Mouse (Mus musculus): ENCODE measurements around the gene Myh7. TPM values are rescaled to one million over a fixed set of nuclear protein-coding genes. Genes with fewer than 3 reads are reported as not detected.
A peak's percentile ranks its signal among the peaks of the same experiment; 100 is the strongest.

Gene Myh7
- polyA plus RNA-seq, 1 experiment from 2014 or later, result 13.1 TPM

GRCm38 (mm10) chr14:54937361-54938182, 56.9 kb downstream of the Myh7 start:
- no peaks in the 10 kb centered on the region for H3K9me3 ChIP-seq (replicated peaks; ENCODE audit: control insufficient read depth, low read length)
- DNase-seq (ENCODE audit: low spot score) (no peak), ATAC-seq (replicated peaks; ENCODE audit: insufficient number of reproducible peaks, low FRiP score, low TSS enrichment, low read depth) (no peak)
- H3K27ac ChIP-seq (replicated peaks; ENCODE audit: low read depth, low read length), result no peak overlapping the region
- H3K36me3 ChIP-seq (replicated peaks; ENCODE audit: control insufficient read depth, insufficient read depth, low read depth, low read length), result no peaks in the 10 kb centered on the region
- WGBS, result 87% methylated on average over 16 of the region's 16 CpGs
- no peaks in the 10 kb centered on the region for H3K27me3 ChIP-seq (ENCODE audit: control insufficient read depth, insufficient read depth, low read length)
- no peak overlapping the region for H3K4me2 ChIP-seq (ENCODE audit: low read depth, low read length)
- H3K9ac ChIP-seq (replicated peaks; ENCODE audit: low read length), result no peak overlapping the region
- H3K4me3 ChIP-seq (ENCODE audit: low read depth, low read length), result no peak overlapping the region
- H3K4me1 ChIP-seq (ENCODE audit: control insufficient read depth, insufficient read depth, low read length), result peaks cover 7% of the 10 kb centered on the region; the same call in 1 of the 2 replicates

GRCm38 (mm10) chr14:54936831-54937160, 57.6 kb downstream of the Myh7 start:
- no peak overlapping the region for H3K27ac ChIP-seq (replicated peaks; ENCODE audit: low read depth, low read length)

GRCm38 (mm10) chr14:54935904-54936830, 58.3 kb downstream of the Myh7 start, which contains the start of gene Cmtm5:
Cmtm5 (plus strand) TSS chr14:54936261.
- peaks cover 7% of the 10 kb centered on the region; the same call in 1 of the 2 replicates for H3K4me1 ChIP-seq (ENCODE audit: control insufficient read depth, insufficient read depth, low read length)
- no peaks in the 10 kb centered on the region for H3K27me3 ChIP-seq (ENCODE audit: control insufficient read depth, insufficient read depth, low read length)
- H3K27ac ChIP-seq (replicated peaks; ENCODE audit: low read depth, low read length), result peak within 1 kb of the TSS; percentile 52
- no peaks in the 10 kb centered on the region for H3K36me3 ChIP-seq (replicated peaks; ENCODE audit: control insufficient read depth, insufficient read depth, low read depth, low read length)
- no peaks in the 10 kb centered on the region for H3K9me3 ChIP-seq (replicated peaks; ENCODE audit: control insufficient read depth, low read length)
- ATAC-seq (replicated peaks; ENCODE audit: insufficient number of reproducible peaks, low FRiP score, low TSS enrichment, low read depth) (no peak), DNase-seq (ENCODE audit: low spot score) (no peak)
- WGBS, result 11% methylated on average over 8 of the region's 8 CpGs
- no peak within 1 kb of the TSS for H3K4me3 ChIP-seq (ENCODE audit: low read depth, low read length)
- H3K9ac ChIP-seq (replicated peaks; ENCODE audit: low read length), result peak within 1 kb of the TSS; percentile 52
- no peak within 1 kb of the TSS; the same call in 1 of the 2 replicates for H3K4me2 ChIP-seq (ENCODE audit: low read depth, low read length)

More at GRCm38 (mm10) chr14:54936831-54937160, 57.6 kb downstream of the Myh7 start:
- Histone ChIP-seq H3K36me3 (replicated peaks; ENCODE audit: control insufficient read depth, insufficient read depth, low read depth, low read length) (no peaks in the 10 kb centered on the region), H3K4me3 (ENCODE audit: low read depth, low read length) (no peak overlapping the region), H3K4me2 (ENCODE audit: low read depth, low read length) (no peak overlapping the region), H3K4me1 (ENCODE audit: control insufficient read depth, insufficient read depth, low read length) (peaks cover 7% of the 10 kb centered on the region; the same call in 1 of the 2 replicates), H3K27me3 (ENCODE audit: control insufficient read depth, insufficient read depth, low read length) (no peaks in the 10 kb centered on the region), H3K9me3 (replicated peaks; ENCODE audit: control insufficient read depth, low read length) (no peaks in the 10 kb centered on the region), H3K9ac (replicated peaks; ENCODE audit: low read length) (peak overlapping the region; percentile 52)
- DNase-seq (ENCODE audit: low spot score) (peak; percentile 28), ATAC-seq (replicated peaks; ENCODE audit: insufficient number of reproducible peaks, low FRiP score, low TSS enrichment, low read depth) (no peak)
- 31% methylated on average over 6 of the region's 6 CpGs for WGBS

- DNase-seq (ENCODE audit: low spot score) (no peak), ATAC-seq (replicated peaks; ENCODE audit: insufficient number of reproducible peaks, low FRiP score, low TSS enrichment, low read depth) (no peak)
- H3K4me3 ChIP-seq (ENCODE audit: low read depth, low read length), result no peak within 1 kb of the TSS
- H3K9ac ChIP-seq (replicated peaks; ENCODE audit: low read length), result 0 out of 2 replicates have a peak within 1 kb of the TSS, but pooled peaks have one; percentile 6
- 37% methylated on average over 6 of the region's 6 CpGs for WGBS
- peaks cover 8% of the 10 kb centered on the region; the same call in 1 of the 2 replicates for H3K4me1 ChIP-seq (ENCODE audit: control insufficient read depth, insufficient read depth, low read length)
- no peak within 1 kb of the TSS for H3K4me2 ChIP-seq (ENCODE audit: low read depth, low read length)
- no peaks in the 10 kb centered on the region for H3K9me3 ChIP-seq (replicated peaks; ENCODE audit: control insufficient read depth, low read length)
- H3K27ac ChIP-seq (replicated peaks; ENCODE audit: low read depth, low read length), result no peak within 1 kb of the TSS
- H3K27me3 ChIP-seq (ENCODE audit: control insufficient read depth, insufficient read depth, low read length), result no peaks in the 10 kb centered on the region
- no peaks in the 10 kb centered on the region for H3K36me3 ChIP-seq (replicated peaks; ENCODE audit: control insufficient read depth, insufficient read depth, low read depth, low read length)
These were observed 61.7 kb downstream of the Myh7 start, which contains the start of gene Il25 for GRCm38 (mm10) chr14:54932645-54933150. Il25 (plus strand) TSS chr14:54932695.

GRCm38 (mm10) chr14:54930431-54930830, 64.0 kb downstream of the Myh7 start:
- ATAC-seq (replicated peaks; ENCODE audit: insufficient number of reproducible peaks, low FRiP score, low TSS enrichment, low read depth) (no peak), DNase-seq (ENCODE audit: low spot score) (no peak)
- no peaks in the 10 kb centered on the region for H3K9me3 ChIP-seq (replicated peaks; ENCODE audit: control insufficient read depth, low read length)
- H3K4me3 ChIP-seq (ENCODE audit: low read depth, low read length), result no peak overlapping the region
- no peaks in the 10 kb centered on the region for H3K27me3 ChIP-seq (ENCODE audit: control insufficient read depth, insufficient read depth, low read length)
- no peak overlapping the region for H3K4me2 ChIP-seq (ENCODE audit: low read depth, low read length)
- H3K4me1 ChIP-seq (ENCODE audit: control insufficient read depth, insufficient read depth, low read length), result peaks cover 5% of the 10 kb centered on the region
- no peak overlapping the region for H3K9ac ChIP-seq (replicated peaks; ENCODE audit: low read length)
- WGBS, result 28% methylated on average over 2 of the region's 2 CpGs
- H3K27ac ChIP-seq (replicated peaks; ENCODE audit: low read depth, low read length), result no peak overlapping the region
- no peaks in the 10 kb centered on the region for H3K36me3 ChIP-seq (replicated peaks; ENCODE audit: control insufficient read depth, insufficient read depth, low read depth, low read length)

- no peaks in the 10 kb centered on the region for H3K36me3 ChIP-seq (replicated peaks; ENCODE audit: control insufficient read depth, insufficient read depth, low read depth, low read length)
- H3K4me2 ChIP-seq (ENCODE audit: low read depth, low read length), result no peak overlapping the region
- ATAC-seq (replicated peaks; ENCODE audit: insufficient number of reproducible peaks, low FRiP score, low TSS enrichment, low read depth) (no peak), DNase-seq (ENCODE audit: low spot score) (no peak)
- WGBS, result 67% methylated on average over 5 of the region's 5 CpGs
- no peaks in the 10 kb centered on the region for H3K27me3 ChIP-seq (ENCODE audit: control insufficient read depth, insufficient read depth, low read length)
- no peak overlapping the region for H3K4me3 ChIP-seq (ENCODE audit: low read depth, low read length)
- peaks cover 9% of the 10 kb centered on the region for H3K4me1 ChIP-seq (ENCODE audit: control insufficient read depth, insufficient read depth, low read length)
- no peaks in the 10 kb centered on the region for H3K9me3 ChIP-seq (replicated peaks; ENCODE audit: control insufficient read depth, low read length)
- no peak overlapping the region for H3K9ac ChIP-seq (replicated peaks; ENCODE audit: low read length)
- H3K27ac ChIP-seq (replicated peaks; ENCODE audit: low read depth, low read length), result no peak overlapping the region
These were observed 64.6 kb downstream of the Myh7 start for GRCm38 (mm10) chr14:54929801-54930200.

- 15% methylated on average over 7 of the region's 7 CpGs for WGBS
- DNase-seq (ENCODE audit: low spot score), result no peak
- peak overlapping the region; percentile 98 for H3K9ac ChIP-seq (replicated peaks; ENCODE audit: low read length)
- no peak for ATAC-seq (replicated peaks; ENCODE audit: insufficient number of reproducible peaks, low FRiP score, low TSS enrichment, low read depth)
- H3K36me3 ChIP-seq (replicated peaks; ENCODE audit: control insufficient read depth, insufficient read depth, low read depth, low read length), result no peaks in the 10 kb centered on the region; the same call in 1 of the 2 replicates
- H3K27ac ChIP-seq (replicated peaks; ENCODE audit: low read depth, low read length), result peak overlapping the region; percentile 99
- peak overlapping the region; percentile 49 for H3K4me3 ChIP-seq (ENCODE audit: low read depth, low read length)
- H3K4me2 ChIP-seq (ENCODE audit: low read depth, low read length), result peak overlapping the region; percentile 97
- H3K9me3 ChIP-seq (replicated peaks; ENCODE audit: control insufficient read depth, low read length), result no peaks in the 10 kb centered on the region
- H3K27me3 ChIP-seq (ENCODE audit: control insufficient read depth, insufficient read depth, low read length), result no peaks in the 10 kb centered on the region
- peaks cover 11% of the 10 kb centered on the region for H3K4me1 ChIP-seq (ENCODE audit: control insufficient read depth, insufficient read depth, low read length)
These were observed 67.1 kb downstream of the Myh7 start for GRCm38 (mm10) chr14:54927296-54927695.
